Mouse (Mus musculus): Measurements from ENCODE around the gene Fam71f2. TPM values are rescaled to one million over a fixed set of nuclear protein-coding genes. Genes with fewer than 3 reads are reported as not detected.

Gene Fam71f2
- polyA plus RNA-seq, 1 experiment from 2014 or later, result 0.56 TPM

GRCm38 (mm10) chr6:29286870-29287269 is 7.5 kb downstream of the Fam71f2 start:
- no peak overlapping the region for H3K4me2 ChIP-seq (replicated peaks)
- no peak overlapping the region for H3K9ac ChIP-seq (replicated peaks)
- no peaks in the 10 kb centered on the region for H3K4me1 ChIP-seq
- H3K27me3 ChIP-seq, result no peaks in the 10 kb centered on the region
- no peak for ATAC-seq (replicated peaks)
- H3K36me3 ChIP-seq, result no peaks in the 10 kb centered on the region
- H3K9me3 ChIP-seq, result no peaks in the 10 kb centered on the region
- no peak overlapping the region for H3K27ac ChIP-seq (replicated peaks)
- no peak overlapping the region for H3K4me3 ChIP-seq
- 71% methylated on average over 7 of the region's 7 CpGs for WGBS

- no peaks in the 10 kb centered on the region for H3K36me3 ChIP-seq
- no peaks in the 10 kb centered on the region for H3K27me3 ChIP-seq
- no peak overlapping the region for H3K27ac ChIP-seq (replicated peaks)
- no peak overlapping the region for H3K9ac ChIP-seq (replicated peaks)
- 28% methylated on average over 6 of the region's 6 CpGs for WGBS
- no peaks in the 10 kb centered on the region for H3K4me1 ChIP-seq
- H3K4me2 ChIP-seq (replicated peaks), result no peak overlapping the region
- H3K9me3 ChIP-seq, result no peaks in the 10 kb centered on the region
- H3K4me3 ChIP-seq, result no peak overlapping the region
- ATAC-seq (replicated peaks), result no peak
Measured at GRCm38 (mm10) chr6:29287481-29287880, 8.1 kb downstream of the Fam71f2 start.

- no peak overlapping the region for H3K9ac ChIP-seq (replicated peaks)
Measured at GRCm38 (mm10) chr6:29287944-29288343, 8.6 kb downstream of the Fam71f2 start.

GRCm38 (mm10) chr6:29288651-29289050 is 9.3 kb downstream of the Fam71f2 start:
- 55% methylated on average over 6 of the region's 6 CpGs for WGBS
- no peak for ATAC-seq (replicated peaks)

More at GRCm38 (mm10) chr6:29287944-29288343, 8.6 kb downstream of the Fam71f2 start:
- no peak overlapping the region for H3K27ac ChIP-seq (replicated peaks)
- no peak for ATAC-seq (replicated peaks)
- H3K4me1 ChIP-seq, result no peaks in the 10 kb centered on the region
- H3K36me3 ChIP-seq, result no peaks in the 10 kb centered on the region
- H3K4me3 ChIP-seq, result no peak overlapping the region
- WGBS, result 51% methylated on average over 5 of the region's 5 CpGs
- no peaks in the 10 kb centered on the region for H3K27me3 ChIP-seq
- H3K4me2 ChIP-seq (replicated peaks), result no peak overlapping the region
- no peaks in the 10 kb centered on the region for H3K9me3 ChIP-seq

GRCm38 (mm10) chr6:29299112-29299511 is 19.7 kb downstream of the Fam71f2 start:
- Histone ChIP-seq H3K4me2 (replicated peaks) (no peak overlapping the region), H3K27ac (replicated peaks) (no peak overlapping the region), H3K9ac (replicated peaks) (no peak overlapping the region), H3K36me3 (no peaks in the 10 kb centered on the region), H3K4me3 (no peak overlapping the region), H3K4me1 (no peaks in the 10 kb centered on the region), H3K27me3 (no peaks in the 10 kb centered on the region), H3K9me3 (no peaks in the 10 kb centered on the region)
- ATAC-seq (replicated peaks), result no peak
- WGBS, result 81% methylated on average over 2 of the region's 2 CpGs

More at GRCm38 (mm10) chr6:29288651-29289050, 9.3 kb downstream of the Fam71f2 start:
- Histone ChIP-seq H3K9me3 (no peaks in the 10 kb centered on the region), H3K27ac (replicated peaks) (no peak overlapping the region), H3K4me1 (no peaks in the 10 kb centered on the region), H3K4me2 (replicated peaks) (no peak overlapping the region), H3K27me3 (no peaks in the 10 kb centered on the region), H3K36me3 (no peaks in the 10 kb centered on the region), H3K9ac (replicated peaks) (no peak overlapping the region), H3K4me3 (no peak overlapping the region)

GRCm38 (mm10) chr6:29303251-29303650 is 23.9 kb downstream of the Fam71f2 start:
- H3K27ac ChIP-seq (replicated peaks), result no peak overlapping the region
- no peak; the same call in 1 of the 2 replicates for ATAC-seq (replicated peaks)
- H3K27me3 ChIP-seq, result no peaks in the 10 kb centered on the region
- H3K36me3 ChIP-seq, result no peaks in the 10 kb centered on the region
- H3K9ac ChIP-seq (replicated peaks), result no peak overlapping the region
- H3K4me3 ChIP-seq, result no peak overlapping the region
- H3K4me2 ChIP-seq (replicated peaks), result no peak overlapping the region
- H3K9me3 ChIP-seq, result no peaks in the 10 kb centered on the region
- H3K4me1 ChIP-seq, result no peaks in the 10 kb centered on the region

GRCm38 (mm10) chr6:29303726-29304125 is 24.3 kb downstream of the Fam71f2 start:
- H3K27me3 ChIP-seq, result no peaks in the 10 kb centered on the region
- H3K4me2 ChIP-seq (replicated peaks), result no peak overlapping the region
- H3K4me3 ChIP-seq, result no peak overlapping the region
- no peak overlapping the region for H3K9ac ChIP-seq (replicated peaks)
- H3K4me1 ChIP-seq, result no peaks in the 10 kb centered on the region
- no peak overlapping the region for H3K27ac ChIP-seq (replicated peaks)
- 58% methylated on average over 5 of the region's 5 CpGs for WGBS
- no peaks in the 10 kb centered on the region for H3K36me3 ChIP-seq
- no peak for ATAC-seq (replicated peaks)
- no peaks in the 10 kb centered on the region for H3K9me3 ChIP-seq

- Histone ChIP-seq H3K4me1 (no peaks in the 10 kb centered on the region), H3K9ac (replicated peaks) (no peak overlapping the region), H3K4me3 (no peak overlapping the region), H3K36me3 (no peaks in the 10 kb centered on the region), H3K27ac (replicated peaks) (no peak overlapping the region), H3K27me3 (no peaks in the 10 kb centered on the region), H3K9me3 (no peaks in the 10 kb centered on the region), H3K4me2 (replicated peaks) (no peak overlapping the region)
- 93% methylated on average over 4 of the region's 4 CpGs for WGBS
- no peak for ATAC-seq (replicated peaks)
Measured at GRCm38 (mm10) chr6:29305462-29305861, 26.1 kb downstream of the Fam71f2 start.

GRCm38 (mm10) chr6:29308846-29309605 is 29.6 kb downstream of the Fam71f2 start:
- H3K4me1 ChIP-seq, result no peaks in the 10 kb centered on the region
- H3K36me3 ChIP-seq, result no peaks in the 10 kb centered on the region
- no peaks in the 10 kb centered on the region for H3K9me3 ChIP-seq
- no peak overlapping the region for H3K27ac ChIP-seq (replicated peaks)
- H3K27me3 ChIP-seq, result no peaks in the 10 kb centered on the region
- H3K4me3 ChIP-seq, result no peak overlapping the region
- H3K9ac ChIP-seq (replicated peaks), result no peak overlapping the region
- H3K4me2 ChIP-seq (replicated peaks), result no peak overlapping the region
- ATAC-seq (replicated peaks), result no peak
- WGBS, result 89% methylated on average over 16 of the region's 16 CpGs

GRCm38 (mm10) chr6:29313690-29314202 is 34.4 kb downstream of the Fam71f2 start:
- no peaks in the 10 kb centered on the region for H3K9me3 ChIP-seq
- H3K4me1 ChIP-seq, result no peaks in the 10 kb centered on the region
- no peaks in the 10 kb centered on the region for H3K36me3 ChIP-seq
- H3K27me3 ChIP-seq, result no peaks in the 10 kb centered on the region
- no peak overlapping the region for H3K4me3 ChIP-seq
- 73% methylated on average over 14 of the region's 14 CpGs for WGBS
- H3K9ac ChIP-seq (replicated peaks), result no peak overlapping the region
- ATAC-seq (replicated peaks), result no peak
- no peak overlapping the region for H3K4me2 ChIP-seq (replicated peaks)
- H3K27ac ChIP-seq (replicated peaks), result no peak overlapping the region

- no peak overlapping the region for H3K4me3 ChIP-seq
- H3K9ac ChIP-seq (replicated peaks), result no peak overlapping the region
- H3K36me3 ChIP-seq, result no peaks in the 10 kb centered on the region
- ATAC-seq (replicated peaks), result no peak
- H3K4me2 ChIP-seq (replicated peaks), result no peak overlapping the region
- 75% methylated on average over 2 of the region's 2 CpGs for WGBS
- H3K27me3 ChIP-seq, result no peaks in the 10 kb centered on the region
- H3K4me1 ChIP-seq, result no peaks in the 10 kb centered on the region
- H3K27ac ChIP-seq (replicated peaks), result no peak overlapping the region
- no peaks in the 10 kb centered on the region for H3K9me3 ChIP-seq
Measured at GRCm38 (mm10) chr6:29317286-29317685, 37.9 kb downstream of the Fam71f2 start.

GRCm38 (mm10) chr6:29317941-29318340 is 38.5 kb downstream of the Fam71f2 start:
- Histone ChIP-seq H3K4me2 (replicated peaks) (no peak overlapping the region), H3K9ac (replicated peaks) (no peak overlapping the region), H3K27me3 (no peaks in the 10 kb centered on the region), H3K27ac (replicated peaks) (no peak overlapping the region), H3K4me3 (no peak overlapping the region), H3K36me3 (no peaks in the 10 kb centered on the region), H3K9me3 (no peaks in the 10 kb centered on the region), H3K4me1 (no peaks in the 10 kb centered on the region)
- no peak for ATAC-seq (replicated peaks)
- 65% methylated on average over 3 of the region's 3 CpGs for WGBS

- WGBS, result 73% methylated on average over 5 of the region's 5 CpGs
- no peak within 1 kb of the TSS for H3K4me3 ChIP-seq
- no peak within 1 kb of the TSS for H3K9ac ChIP-seq (replicated peaks)
- no peaks in the 10 kb centered on the region for H3K4me1 ChIP-seq
- no peaks in the 10 kb centered on the region for H3K27me3 ChIP-seq
- H3K27ac ChIP-seq (replicated peaks), result no peak within 1 kb of the TSS
- H3K4me2 ChIP-seq (replicated peaks), result no peak within 1 kb of the TSS
- no peaks in the 10 kb centered on the region for H3K9me3 ChIP-seq
- H3K36me3 ChIP-seq, result no peaks in the 10 kb centered on the region
- no peak for ATAC-seq (replicated peaks)
Measured at GRCm38 (mm10) chr6:29318879-29319278, 39.5 kb downstream of the Fam71f2 start, which contains the start of gene Fam71f1. Gene Fam71f1 (plus strand): TSS chr6:29319140.
